Mouse (Mus musculus): ENCODE results near the gene Pign.

The Pign gene

DNA sequence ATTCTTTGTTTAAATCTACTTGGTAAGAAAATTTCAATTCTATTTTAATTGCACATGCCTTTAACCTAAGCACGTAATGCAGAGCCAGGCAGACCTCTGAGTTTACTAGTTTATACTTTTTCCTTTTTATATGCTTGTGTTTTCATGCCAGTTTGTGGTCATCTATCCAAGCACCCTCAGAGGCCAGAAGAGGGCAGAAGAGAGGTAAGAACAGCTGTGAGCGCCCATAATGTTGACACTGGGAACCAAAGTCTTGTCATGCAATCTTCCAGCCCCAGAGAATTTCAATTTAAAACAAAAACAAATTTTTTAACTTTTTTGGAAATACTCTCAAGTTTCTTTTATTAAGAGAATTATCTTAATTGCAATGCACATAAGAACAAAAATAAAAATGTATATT is 99.7 kb downstream of the Pign start:
- no peak for DNase-seq (ENCODE audit: low spot score in 2 of 2)

- no peak for DNase-seq (ENCODE audit: low spot score in 2 of 2)
Observed at GRCm38 (mm10) chr1:105556078-105556477, 107.4 kb downstream of the Pign start.

DNA sequence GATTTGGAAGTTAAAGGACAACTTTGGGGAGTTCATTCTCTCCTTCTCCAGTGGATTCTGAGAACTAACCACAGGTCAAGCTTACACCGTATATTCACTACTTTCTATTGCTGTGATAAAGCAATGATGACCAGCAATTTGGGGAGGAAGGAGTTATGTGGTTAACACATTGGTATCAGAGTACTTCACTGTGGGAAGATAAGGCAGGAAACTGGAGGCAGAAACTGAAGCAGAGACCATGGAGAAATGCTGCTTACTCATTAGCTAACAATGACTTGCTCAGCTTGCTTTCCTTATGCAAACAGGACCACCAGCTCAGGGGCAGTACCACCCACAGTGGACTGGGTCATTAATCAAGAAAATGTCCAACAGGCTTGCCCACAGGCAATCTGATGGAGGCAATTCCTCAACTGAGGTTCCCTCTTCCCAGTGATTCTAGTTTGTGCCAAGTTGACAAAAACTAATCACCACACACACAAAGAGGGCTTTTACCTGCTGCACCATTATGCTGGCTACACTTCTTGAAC is 108.2 kb downstream of the Pign start:
- DNase-seq (ENCODE audit: low spot score in 2 of 2), result no peak

DNA sequence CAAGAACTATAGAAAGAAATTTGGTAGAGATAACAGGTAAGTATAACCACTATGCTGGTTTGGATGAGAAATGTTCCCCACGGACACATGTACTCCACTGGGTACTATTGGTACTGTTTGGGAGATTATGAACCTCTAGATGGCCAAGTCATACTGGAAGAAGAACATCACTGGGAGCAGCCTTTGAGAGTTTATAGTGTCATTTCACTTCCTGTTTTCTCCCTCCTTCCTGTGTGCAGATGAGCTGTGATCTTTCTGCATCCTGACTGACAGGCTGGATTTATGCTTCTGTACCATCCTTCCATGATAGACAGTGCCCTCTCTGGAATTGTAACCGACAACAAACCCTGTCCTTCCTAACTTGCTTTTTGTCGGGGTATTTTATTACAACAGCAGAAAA is 110.3 kb downstream of the Pign start:
- DNase-seq (ENCODE audit: low spot score in 2 of 2), result no peak

- DNase-seq (ENCODE audit: low spot score in 2 of 2), result no peak
Observed at GRCm38 (mm10) chr1:105550163-105550562, 113.3 kb downstream of the Pign start.

DNA sequence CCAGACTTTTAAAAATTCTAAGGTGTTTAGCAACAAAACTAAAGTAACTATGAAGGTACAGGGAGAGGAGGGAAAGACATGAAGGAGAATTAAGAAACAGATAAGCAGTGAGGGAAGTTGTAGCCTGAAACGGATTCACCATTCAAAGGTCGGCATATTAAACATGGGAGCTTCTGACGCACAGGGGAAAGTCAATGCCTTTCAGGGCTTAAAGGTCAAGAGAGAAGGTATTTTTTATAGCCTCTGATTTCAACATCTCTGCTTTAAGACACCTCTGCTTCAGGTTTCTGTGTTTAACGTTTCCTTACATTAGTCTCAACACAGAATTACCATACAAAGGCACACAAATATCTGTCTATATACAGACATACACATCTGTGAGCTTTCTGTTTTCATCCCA is 113.8 kb downstream of the Pign start:
- no peak for DNase-seq (ENCODE audit: low spot score in 2 of 2)

- DNase-seq (ENCODE audit: low spot score in 2 of 2), result no peak
Observed at GRCm38 (mm10) chr1:105543051-105543450, 120.4 kb downstream of the Pign start.

DNA sequence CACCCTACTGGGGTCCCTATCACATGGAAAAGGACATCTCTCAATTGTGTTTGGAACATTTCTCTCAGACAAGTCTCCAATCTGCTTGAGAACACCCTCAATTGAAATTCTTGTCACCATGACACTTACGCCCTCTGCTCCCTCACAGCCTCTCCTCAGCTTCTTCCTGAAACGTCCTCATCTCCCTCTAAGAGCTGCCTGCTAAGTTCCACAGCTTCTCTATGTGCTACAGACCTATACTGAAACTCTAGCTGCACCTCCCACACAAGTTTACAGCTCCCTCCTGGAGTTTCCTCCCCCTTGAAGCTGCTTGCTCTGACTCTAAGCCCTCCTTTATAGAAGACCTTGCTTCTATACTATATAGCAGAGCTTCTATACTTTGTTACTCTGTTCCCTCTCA is 139.7 kb downstream of the Pign start:
- peak; percentile 3 to 7 for DNase-seq (ENCODE audit: low spot score in 2 of 2)

GRCm38 (mm10) chr1:105522321-105522720 is 141.2 kb downstream of the Pign start:
- DNase-seq (ENCODE audit: low spot score in 2 of 2), result no peak

DNA sequence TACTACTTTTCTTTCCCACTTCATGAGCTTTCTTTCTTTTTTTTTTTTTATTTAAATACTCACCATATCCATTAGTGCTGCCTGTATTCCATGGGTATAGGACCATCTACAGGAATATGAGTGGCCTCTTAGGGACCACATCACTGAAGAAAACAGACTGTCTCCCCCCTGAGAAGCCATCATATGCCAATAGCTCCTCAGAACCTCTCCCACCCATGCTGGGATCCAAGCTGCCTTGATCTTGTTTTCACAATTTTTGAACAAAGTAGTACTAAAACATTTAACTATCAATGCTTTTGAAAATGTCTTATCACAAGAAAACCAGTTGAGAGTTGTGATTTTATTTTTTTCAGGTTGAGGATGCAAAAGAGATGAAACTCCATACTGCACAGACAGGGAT is 145.4 kb downstream of the Pign start:
- no peak for DNase-seq (ENCODE audit: low spot score in 2 of 2)

DNA sequence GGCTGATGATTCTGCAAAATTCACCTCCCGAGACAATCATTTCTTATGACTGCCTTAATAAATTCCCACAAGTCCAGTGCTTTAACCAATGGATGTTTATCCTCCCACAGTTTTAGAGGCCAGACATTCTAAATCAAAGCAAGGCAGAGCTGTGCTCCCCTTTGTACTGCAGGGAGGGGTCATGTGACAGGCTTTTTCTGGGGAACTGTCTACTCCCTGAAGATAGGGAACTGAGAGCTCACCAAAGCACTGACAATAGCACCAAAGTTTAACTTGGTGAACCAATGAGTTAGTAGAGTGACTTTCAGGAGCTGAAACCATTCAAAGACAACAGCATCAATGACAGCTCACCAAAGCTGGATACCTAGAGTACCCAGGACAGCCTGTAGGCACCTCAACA is 156.4 kb downstream of the Pign start:
- no peak for DNase-seq (ENCODE audit: low spot score in 2 of 2)

- DNase-seq (ENCODE audit: low spot score in 2 of 2), result peak; percentile 32 to 71
Observed at GRCm38 (mm10) chr1:105492626-105493025, 170.9 kb downstream of the Pign start.

GRCm38 (mm10) chr1:105489456-105489855 is 174.0 kb downstream of the Pign start:
- DNase-seq (ENCODE audit: low spot score in 2 of 2), result peak in 1 of 2 experiments; percentile 12

- DNase-seq (ENCODE audit: low spot score in 2 of 2), result no peak
Observed at GRCm38 (mm10) chr1:105487037-105487436, 176.4 kb downstream of the Pign start.

All from left cerebral cortex, adult 9 months (tissue).